Mouse (Mus musculus) cortical plate, adult 2 months (tissue): ENCODE results near the gene A030005L19Rik.
"Not testable (repeated sequence)": the region's sequence is repeated elsewhere in the genome, so short reads cannot be mapped to it uniquely, and the experiment has no call there.

Source experiments
- CTCF ChIP-seq: fragments of 200-500 bp; IDR thresholded peaks from 2 replicates; pipeline ENCODE4 v1.5.1; 2011; ENCODE audit warnings: mild to moderate bottlenecking, control low read depth, low read length; ENCODE audit not compliant: insufficient read depth; ENCODE audit errors: extremely low read depth
- POLR2A ChIP-seq: fragments of 200-500 bp; IDR thresholded peaks from 2 replicates; pipeline ENCODE4 v1.6.1; 2011; ENCODE audit warnings: mild to moderate bottlenecking, low read length, control low read depth; ENCODE audit not compliant: insufficient read depth; ENCODE audit errors: extremely low read depth

DNA sequence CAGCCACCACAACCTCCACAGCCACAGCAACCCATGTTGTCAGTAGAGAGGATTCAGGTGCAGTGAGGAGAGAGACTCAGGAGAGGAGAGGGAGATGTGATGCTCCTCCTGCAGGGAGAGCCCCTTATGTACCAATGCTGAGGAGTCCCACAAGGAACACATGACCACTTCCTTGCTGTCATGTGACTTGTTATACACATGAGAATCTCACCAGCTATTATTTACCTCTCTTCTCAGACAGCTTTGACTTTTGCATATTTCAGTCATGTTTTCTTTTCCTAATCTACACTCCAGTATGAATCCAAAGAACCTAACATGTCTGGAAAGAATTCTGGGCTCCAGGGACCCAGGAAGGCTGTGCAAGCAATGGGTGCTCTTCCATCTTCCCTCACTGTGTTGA lies 42.8 kb downstream of the A030005L19Rik start, which contains the start of gene Gm7544:
- not testable (repeated sequence) for TF ChIP-seq CTCF, POLR2A
